Mouse (Mus musculus) kidney, adult 2 months (tissue): ENCODE data around the gene Pgm5. TPM values are rescaled to one million over a fixed set of nuclear protein-coding genes. Genes with fewer than 3 reads are reported as not detected.

Source experiments
- DNase-seq: peaks from one replicate; pipeline ENCODE4 v3.0.0; 2021
- H3K27ac ChIP-seq: fragments of 200-500 bp; 2 replicates; pipeline ENCODE4 v1.5.1; 2012; ENCODE audit warnings: low read depth, low read length, control low read depth, inconsistent platforms; ENCODE audit not compliant: insufficient read depth
- H3K27me3 ChIP-seq: fragments of 200-500 bp; replicated peaks from 2 replicates; pipeline ENCODE4 v1.6.1; 2012; ENCODE audit warnings: mild to moderate bottlenecking, moderate library complexity, low read length, inconsistent platforms; ENCODE audit not compliant: control insufficient read depth, insufficient read depth
- H3K36me3 ChIP-seq: fragments of 200-500 bp; 2 replicates; pipeline ENCODE4 v1.6.1; 2012; ENCODE audit warnings: mild to moderate bottlenecking, moderate library complexity, low read length, inconsistent platforms; ENCODE audit not compliant: control insufficient read depth, insufficient read depth
- H3K4me1 ChIP-seq: fragments of 200-500 bp; 2 replicates; pipeline ENCODE4 v1.6.1; 2011; ENCODE audit warnings: low read length; ENCODE audit not compliant: control insufficient read depth, insufficient read depth
- H3K4me3 ChIP-seq: fragments of 200-500 bp; 2 replicates; pipeline ENCODE4 v1.5.1; 2011; ENCODE audit warnings: mild to moderate bottlenecking, low read depth, low read length, control low read depth; ENCODE audit not compliant: insufficient read depth
- CTCF ChIP-seq: fragments of 200-500 bp; conservative IDR thresholded peaks from 2 replicates; pipeline ENCODE4 v1.5.1; 2011; ENCODE audit warnings: low read depth, mild to moderate bottlenecking, control low read depth, low read length, moderate library complexity, mixed read lengths; ENCODE audit not compliant: insufficient read depth, insufficient read length
- POLR2A ChIP-seq: fragments of 200-500 bp; IDR thresholded peaks from one replicate; pipeline ENCODE4 v1.6.1; 2011; ENCODE audit warnings: low read depth, low read length, control low read depth
- WGBS: fragments of 180-500 bp; shearing (Covaris S2); methylation state at CpG from one replicate; pipeline ENCODE4 v1.1.7; 2018; 5-methylcytosine and 5-hydroxymethylcytosine counted together
- polyA plus RNA-seq: library from polyadenylated mRNA; depleted of rRNA; stranded (reverse); fragments of >200 nt; gene quantifications from 2 replicates; pipeline ENCODE4 v1.2.3, GENCODE M21; 2012; rRNA removed

Gene Pgm5
- polyA plus RNA-seq: 7.3 and 10.7 TPM in 2 replicates

- Histone ChIP-seq H3K27ac (no peak within 1 kb of the TSS), H3K4me3 (peak within 1 kb of the TSS; percentile 46), H3K36me3 (no peaks in the 10 kb centered on the region), H3K4me1 (no peaks in the 10 kb centered on the region), H3K27me3 (no peaks in the 10 kb centered on the region)
- peak; percentile 15 for DNase-seq
- 0 out of 2 replicates have a peak, but pooled peaks have one; percentile 14 for TF ChIP-seq CTCF
- no peak for TF ChIP-seq POLR2A
- WGBS: 2% methylated on average over 39 of the region's 39 CpGs
These were observed at the start of gene Pgm5 for GRCm38 (mm10) chr19:24861612-24862451. Gene Pgm5 (minus strand): TSS chr19:24861855.

GRCm38 (mm10) chr19:24908385-24909155 is 46.9 kb upstream of the Pgm5 start:
- H3K4me3 ChIP-seq: no peak overlapping the region
- 92% methylated on average over 3 of the region's 3 CpGs for WGBS
- H3K27me3 ChIP-seq: no peaks in the 10 kb centered on the region
- H3K4me1 ChIP-seq: no peaks in the 10 kb centered on the region
- no peaks in the 10 kb centered on the region for H3K36me3 ChIP-seq
- TF ChIP-seq POLR2A: no peak
- TF ChIP-seq CTCF: no peak
- no peak for DNase-seq
- H3K27ac ChIP-seq: no peak overlapping the region

GRCm38 (mm10) chr19:24907655-24908054 is 46.0 kb upstream of the Pgm5 start:
- WGBS: 95% methylated on average over 6 of the region's 6 CpGs
- TF ChIP-seq CTCF (no peak), POLR2A (no peak)
- DNase-seq: no peak
- H3K36me3 ChIP-seq: no peaks in the 10 kb centered on the region
- H3K27ac ChIP-seq: no peak overlapping the region
- no peaks in the 10 kb centered on the region for H3K4me1 ChIP-seq
- H3K4me3 ChIP-seq: no peak overlapping the region
- H3K27me3 ChIP-seq: no peaks in the 10 kb centered on the region

GRCm38 (mm10) chr19:24902821-24903220 is 41.2 kb upstream of the Pgm5 start:
- TF ChIP-seq POLR2A (no peak), CTCF (no peak)
- WGBS: 67% methylated on average over 2 of the region's 2 CpGs
- no peak for DNase-seq
- Histone ChIP-seq H3K36me3 (no peaks in the 10 kb centered on the region), H3K4me1 (peaks cover 8% of the 10 kb centered on the region; the same call in 1 of the 2 replicates), H3K27me3 (peaks cover 3% of the 10 kb centered on the region), H3K4me3 (no peak overlapping the region), H3K27ac (no peak overlapping the region)

- Histone ChIP-seq H3K4me1 (peaks cover 8% of the 10 kb centered on the region; the same call in 1 of the 2 replicates), H3K27me3 (peaks cover 6% of the 10 kb centered on the region), H3K4me3 (no peak overlapping the region), H3K27ac (no peak overlapping the region), H3K36me3 (no peaks in the 10 kb centered on the region)
- TF ChIP-seq CTCF (no peak), POLR2A (no peak)
- 10% methylated on average over 2 of the region's 2 CpGs for WGBS
- no peak for DNase-seq
These were observed 40.6 kb upstream of the Pgm5 start for GRCm38 (mm10) chr19:24902256-24902655.

GRCm38 (mm10) chr19:24901666-24902065 is 40.0 kb upstream of the Pgm5 start:
- H3K4me1 ChIP-seq: peaks cover 8% of the 10 kb centered on the region; the same call in 1 of the 2 replicates
- no peak for DNase-seq
- no peak for TF ChIP-seq POLR2A
- TF ChIP-seq CTCF: no peak
- WGBS: 11% methylated on average over 3 of the region's 3 CpGs
- no peak overlapping the region for H3K4me3 ChIP-seq
- peaks cover 6% of the 10 kb centered on the region for H3K27me3 ChIP-seq
- no peaks in the 10 kb centered on the region for H3K36me3 ChIP-seq
- H3K27ac ChIP-seq: no peak overlapping the region
